Mouse (Mus musculus): ENCODE results near the gene Olfr1086. TPM values are rescaled to one million over a fixed set of nuclear protein-coding genes. Genes with fewer than 3 reads are reported as not detected.
"Not testable (repeated sequence)": the region's sequence is repeated elsewhere in the genome, so short reads cannot be mapped to it uniquely, and the experiment has no call there.

The Olfr1086 gene
- not detected in 2 replicates for polyA plus RNA-seq (2015; fragmentation: Nextera tagmentation; extraction: Ambion mirVana)

DNA sequence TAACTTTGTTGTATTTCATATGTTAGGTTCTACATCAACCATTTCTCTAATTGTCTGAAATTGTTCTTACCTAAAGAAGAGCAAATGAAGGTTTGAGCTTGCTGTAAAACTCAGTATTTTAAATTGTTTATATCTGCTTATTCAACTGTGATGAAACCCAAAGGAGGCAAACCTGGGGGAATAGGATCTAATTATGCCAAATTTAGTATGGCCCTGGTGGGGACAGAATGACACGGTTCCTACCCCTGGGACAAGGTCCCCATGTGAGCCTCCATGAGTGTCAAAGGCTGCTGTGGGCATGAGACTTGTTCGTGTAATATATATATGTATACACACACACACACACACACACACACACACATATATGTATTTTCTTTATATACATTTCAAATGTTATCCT, at the start of gene Olfr1086:
Olfr1086 (minus strand) TSS at position 101 of the 400 bp plus-strand sequence.
- Histone ChIP-seq H3K27me3 (replicated peaks; ENCODE audit: insufficient read depth, low read length) (no peaks in the 10 kb centered on the region), H3K4me1 (ENCODE audit: insufficient read depth, low read depth, low read length) (no peaks in the 10 kb centered on the region), H3K36me3 (ENCODE audit: insufficient read depth, low read length) (no peaks in the 10 kb centered on the region), H3K4me2 (replicated peaks; ENCODE audit: low read depth, low read length) (no peak within 1 kb of the TSS), H3K9me3 (ENCODE audit: low read length) (no peaks in the 10 kb centered on the region), H3K4me3 (ENCODE audit: low read depth, low read length) (no peak within 1 kb of the TSS), H3K9ac (replicated peaks; ENCODE audit: low read depth) (no peak within 1 kb of the TSS), H3K27ac (ENCODE audit: low read length) (no peak within 1 kb of the TSS)
- TF ChIP-seq CTCF (IDR thresholded peaks at IDR 0.05) = no peak
- no peak for TF ChIP-seq EP300 (IDR thresholded peaks at IDR 0.05)
- WGBS = 62% methylated on average over 2 of the region's 2 CpGs
- no peak for DNase-seq (ENCODE audit: low spot score)
- ATAC-seq = no peak

DNA sequence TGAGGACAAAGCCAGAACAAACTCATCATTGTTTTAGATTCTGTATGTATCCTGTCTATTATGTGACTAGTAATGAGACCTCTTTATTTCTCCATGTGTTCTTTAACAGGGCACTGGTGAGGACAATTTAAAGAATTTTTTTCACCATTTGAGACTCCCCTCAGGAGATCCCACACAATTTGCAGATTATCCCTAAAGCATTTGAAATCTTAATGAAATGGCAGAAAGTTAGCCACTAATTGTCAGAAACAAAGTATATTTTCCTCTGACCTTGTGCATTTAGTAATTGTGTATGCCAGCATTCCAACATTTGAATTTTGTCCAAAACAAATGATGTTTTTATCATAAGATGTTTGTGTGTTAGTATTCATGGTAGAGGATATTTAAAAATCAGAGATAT, 18.4 kb upstream of the Olfr1086 start, which contains the start of gene Olfr1087:
Olfr1087 (minus strand) TSS at position 101 of the 400 bp plus-strand sequence.
- Histone ChIP-seq H3K9me3 (ENCODE audit: low read length) (no peaks in the 10 kb centered on the region), H3K4me2 (replicated peaks; ENCODE audit: low read depth, low read length) (no peak within 1 kb of the TSS), H3K4me1 (ENCODE audit: insufficient read depth, low read depth, low read length) (no peaks in the 10 kb centered on the region), H3K27me3 (replicated peaks; ENCODE audit: insufficient read depth, low read length) (no peaks in the 10 kb centered on the region), H3K4me3 (ENCODE audit: low read depth, low read length) (no peak within 1 kb of the TSS), H3K27ac (ENCODE audit: low read length) (no peak within 1 kb of the TSS), H3K9ac (replicated peaks; ENCODE audit: low read depth) (no peak within 1 kb of the TSS), H3K36me3 (ENCODE audit: insufficient read depth, low read length) (no peaks in the 10 kb centered on the region)
- TF ChIP-seq EP300 (IDR thresholded peaks at IDR 0.05) (no peak), CTCF (IDR thresholded peaks at IDR 0.05) (no peak)
- DNase-seq (ENCODE audit: low spot score) = no peak
- no peak for ATAC-seq

DNA sequence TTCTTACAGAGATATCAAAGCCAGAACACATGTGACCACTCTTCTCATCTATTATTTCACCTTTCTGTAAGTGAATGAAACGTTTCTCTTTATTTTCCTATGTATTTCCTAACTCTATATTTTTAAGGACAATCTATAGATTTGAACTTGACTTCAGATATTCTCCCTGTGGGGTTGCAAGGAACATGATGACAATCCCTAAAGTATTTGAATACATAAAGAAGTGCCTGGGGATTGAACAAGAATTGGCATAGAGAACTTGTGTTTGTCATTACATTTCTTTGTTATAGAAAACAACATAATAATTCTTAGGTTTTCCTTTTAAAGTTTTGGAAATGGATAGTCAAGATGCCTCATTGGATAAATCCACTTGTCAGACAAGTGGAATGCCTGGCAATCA, 18.0 kb downstream of the Olfr1086 start, which contains the start of gene Olfr1085:
Olfr1085 (minus strand) TSS at position 101 of the 400 bp plus-strand sequence.
- no peak within 1 kb of the TSS for H3K9ac ChIP-seq (replicated peaks; ENCODE audit: low read depth)
- no peak for ATAC-seq

DNA sequence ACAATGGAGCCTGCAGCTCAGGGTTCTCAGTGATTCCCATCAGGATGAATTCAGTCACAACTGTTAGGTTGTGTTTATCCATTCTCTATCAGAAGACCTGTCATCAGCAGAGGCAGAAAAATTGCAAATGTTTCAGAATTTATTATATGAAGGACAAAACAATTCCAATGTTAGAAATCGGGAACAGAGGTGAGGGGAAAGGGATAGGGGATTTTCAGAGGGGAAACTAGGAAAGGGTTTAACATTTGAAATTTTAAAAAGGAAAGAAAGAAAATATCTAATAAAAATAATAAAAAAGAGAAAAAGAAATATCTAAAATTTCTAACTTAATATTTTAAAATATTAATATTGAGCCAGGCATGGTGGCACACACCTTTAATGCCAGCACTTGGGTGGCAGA, 40.3 kb downstream of the Olfr1086 start, which contains the start of gene Olfr1084:
Olfr1084 (minus strand) TSS at position 101 of the 400 bp plus-strand sequence.
- not testable (repeated sequence) for H3K27me3 ChIP-seq (replicated peaks; ENCODE audit: insufficient read depth, low read length); H3K4me2 ChIP-seq (replicated peaks; ENCODE audit: low read depth, low read length); ATAC-seq; H3K27ac ChIP-seq (ENCODE audit: low read length); H3K4me3 ChIP-seq (ENCODE audit: low read depth, low read length); DNase-seq (ENCODE audit: low spot score); H3K9ac ChIP-seq (replicated peaks; ENCODE audit: low read depth); H3K36me3 ChIP-seq (ENCODE audit: insufficient read depth, low read length); H3K9me3 ChIP-seq (ENCODE audit: low read length); H3K4me1 ChIP-seq (ENCODE audit: insufficient read depth, low read depth, low read length)
- 82% methylated on average over 1 of the region's 1 CpGs for WGBS

More for the DNA sequence above, 18.0 kb downstream of the Olfr1086 start, which contains the start of gene Olfr1085:
- Histone ChIP-seq H3K4me2 (replicated peaks; ENCODE audit: low read depth, low read length) (no peak within 1 kb of the TSS), H3K27ac (ENCODE audit: low read length) (no peak within 1 kb of the TSS), H3K4me1 (ENCODE audit: insufficient read depth, low read depth, low read length) (no peaks in the 10 kb centered on the region), H3K36me3 (ENCODE audit: insufficient read depth, low read length) (no peaks in the 10 kb centered on the region), H3K4me3 (ENCODE audit: low read depth, low read length) (no peak within 1 kb of the TSS), H3K9me3 (ENCODE audit: low read length) (no peaks in the 10 kb centered on the region), H3K27me3 (replicated peaks; ENCODE audit: insufficient read depth, low read length) (no peaks in the 10 kb centered on the region)
- TF ChIP-seq EP300 (IDR thresholded peaks at IDR 0.05) (no peak), CTCF (IDR thresholded peaks at IDR 0.05) (no peak)
- WGBS = 14% methylated on average over 1 of the region's 1 CpGs
- no peak for DNase-seq (ENCODE audit: low spot score)

Other genes starting within 250 kb of the Olfr1086 start
- not detected in 2 replicates for gene Olfr1065, start 229.5 kb downstream of the Olfr1086 start, polyA plus RNA-seq (2015; fragmentation: Nextera tagmentation; extraction: Ambion mirVana)
- gene Olfr1066, start 223.8 kb downstream of the Olfr1086 start, polyA plus RNA-seq (2015; fragmentation: Nextera tagmentation; extraction: Ambion mirVana) = not detected in 2 replicates
- not detected in 2 replicates for gene Olfr228, start 192.7 kb downstream of the Olfr1086 start, polyA plus RNA-seq (2015; fragmentation: Nextera tagmentation; extraction: Ambion mirVana)
- gene Olfr1076, start 171.6 kb downstream of the Olfr1086 start, polyA plus RNA-seq (2015; fragmentation: Nextera tagmentation; extraction: Ambion mirVana) = not detected in 2 replicates
- gene Olfr1079, start 137.6 kb downstream of the Olfr1086 start, polyA plus RNA-seq (2015; fragmentation: Nextera tagmentation; extraction: Ambion mirVana) = not detected in 2 replicates
- gene Olfr1080, start 121.9 kb downstream of the Olfr1086 start, polyA plus RNA-seq (2015; fragmentation: Nextera tagmentation; extraction: Ambion mirVana) = not detected in 2 replicates
- gene Olfr1082, start 81.1 kb downstream of the Olfr1086 start, polyA plus RNA-seq (2015; fragmentation: Nextera tagmentation; extraction: Ambion mirVana) = not detected in 2 replicates
- gene Olfr1084, start 40.4 kb downstream of the Olfr1086 start, polyA plus RNA-seq (2015; fragmentation: Nextera tagmentation; extraction: Ambion mirVana) = not detected in 2 replicates
- not detected in 2 replicates for gene Olfr1085, start 18.1 kb downstream of the Olfr1086 start, polyA plus RNA-seq (2015; fragmentation: Nextera tagmentation; extraction: Ambion mirVana)
- gene Olfr1087, start 18.3 kb upstream of the Olfr1086 start, polyA plus RNA-seq (2015; fragmentation: Nextera tagmentation; extraction: Ambion mirVana) = not detected in 2 replicates
- not detected in 2 replicates for gene Olfr1089, start 53.6 kb upstream of the Olfr1086 start, polyA plus RNA-seq (2015; fragmentation: Nextera tagmentation; extraction: Ambion mirVana)
- gene Olfr1090, start 78.9 kb upstream of the Olfr1086 start, polyA plus RNA-seq (2015; fragmentation: Nextera tagmentation; extraction: Ambion mirVana) = not detected in 2 replicates
- not detected in 2 replicates for gene Olfr1093, start 102.4 kb upstream of the Olfr1086 start, polyA plus RNA-seq (2015; fragmentation: Nextera tagmentation; extraction: Ambion mirVana)
- not detected in 2 replicates for gene Olfr141, start 129.9 kb upstream of the Olfr1086 start, polyA plus RNA-seq (2015; fragmentation: Nextera tagmentation; extraction: Ambion mirVana)
- not detected in 2 replicates for gene Olfr1094, start 144.6 kb upstream of the Olfr1086 start, polyA plus RNA-seq (2015; fragmentation: Nextera tagmentation; extraction: Ambion mirVana)
- gene Olfr1095, start 171.6 kb upstream of the Olfr1086 start, polyA plus RNA-seq (2015; fragmentation: Nextera tagmentation; extraction: Ambion mirVana) = not detected in 2 replicates
- gene Gm13723, start 194.7 kb upstream of the Olfr1086 start, polyA plus RNA-seq (2015; fragmentation: Nextera tagmentation; extraction: Ambion mirVana) = not detected in 2 replicates
- not detected in 2 replicates for gene Olfr1097, start 212.1 kb upstream of the Olfr1086 start, polyA plus RNA-seq (2015; fragmentation: Nextera tagmentation; extraction: Ambion mirVana)
- not detected in 2 replicates for gene Olfr1098, start 244.5 kb upstream of the Olfr1086 start, polyA plus RNA-seq (2015; fragmentation: Nextera tagmentation; extraction: Ambion mirVana)

All from lung, postnatal 0 days (tissue).